Mouse (Mus musculus) kidney, postnatal 14 days (tissue): Measurements from ENCODE around the gene Olfr74.
"Not testable (repeated sequence)": the region's sequence is repeated elsewhere in the genome, so short reads cannot be mapped to it uniquely, and the experiment has no call there.

Experiments used
- DNase-seq: peaks from one replicate; pipeline ENCODE4 v3.0.0; 2022; ENCODE audit warnings: mixed read lengths

The Olfr74 gene

GRCm38 (mm10) chr2:87974563-87974962, at the start of gene Olfr74:
Gene Olfr74, minus strand, starts transcription at chr2:87974663.
- no peak for DNase-seq

GRCm38 (mm10) chr2:88022474-88022873, 48.0 kb upstream of the Olfr74 start, which contains the start of gene Olfr1161:
Gene Olfr1161, plus strand, starts transcription at chr2:88022774.
- DNase-seq, result not testable (repeated sequence)

- DNase-seq, result no peak
Measured at GRCm38 (mm10) chr2:88007515-88008318, 33.3 kb upstream of the Olfr74 start, which contains the start of gene Olfr1160. Gene Olfr1160, minus strand, starts transcription at chr2:88008268.

GRCm38 (mm10) chr2:87989813-87990212, 15.3 kb upstream of the Olfr74 start, which contains the start of gene Olfr1158:
Gene Olfr1158, plus strand, starts transcription at chr2:87990113.
- DNase-seq, result no peak

GRCm38 (mm10) chr2:87968199-87968598, 6.3 kb downstream of the Olfr74 start, which contains the start of gene Olfr1157:
Gene Olfr1157, minus strand, starts transcription at chr2:87968299.
- DNase-seq, result no peak

GRCm38 (mm10) chr2:87953000-87953399, 21.5 kb downstream of the Olfr74 start, which contains the start of gene Olfr1156:
Gene Olfr1156, minus strand, starts transcription at chr2:87953100.
- DNase-seq, result no peak

- no peak for DNase-seq
Measured at GRCm38 (mm10) chr2:87945037-87945436, 29.4 kb downstream of the Olfr74 start, which contains the start of gene Olfr1155. Gene Olfr1155, minus strand, starts transcription at chr2:87945137.
